Mouse (Mus musculus) embryonic stem cell, embryonic (primary cell): Measurements from ENCODE around the gene Dnah12.

Source experiments
- CTCF ChIA-PET, 4 experiments: fragments of 300-600 bp in 2 of 4; fragments of 350-600 bp in 2 of 4; sonication (Branson Sonifier 250); formaldehyde crosslinking; loops; one replicate each; lab custom pipeline; 2022; ENCODE audit warnings: inconsistent platforms in 2 of 4; lab: Charles Lee
- POLR2A ChIA-PET, 4 experiments: fragments of 300-600 bp in 2 of 4; fragments of 350-600 bp in 2 of 4; sonication (Branson Sonifier 250); formaldehyde crosslinking; loops; one replicate each; lab custom pipeline; 2022; ENCODE audit warnings: antibody characterized with exemption in 4 of 4, inconsistent platforms in 1 of 4; lab: Charles Lee

Gene Dnah12

GRCm38 (mm10) chr14:26813871-26814270 lies 120.8 kb downstream of the Dnah12 start:
- CTCF ChIA-PET: no interaction called here
- POLR2A ChIA-PET: interaction anchor here in 1 of 4 experiments (0.6 kb wide), 1 partner anchor 297 kb away, joined by 3 read pairs; no protein-coding TSS in a partner anchor

- ChIA-PET CTCF (no interaction called here), POLR2A (no interaction called here)
Measured at GRCm38 (mm10) chr14:26814908-26815307, 121.8 kb downstream of the Dnah12 start.

GRCm38 (mm10) chr14:26816785-26817184 lies 123.7 kb downstream of the Dnah12 start:
- POLR2A ChIA-PET: interaction anchor here in 1 of 4 experiments (0.5 kb wide), 1 partner anchor 40 kb away, joined by 4 read pairs; no protein-coding TSS in a partner anchor
- CTCF ChIA-PET: no interaction called here

- ChIA-PET POLR2A (no interaction called here), CTCF (interaction anchor here in 1 of 4 experiments (0.6 kb wide), 1 partner anchor 234 kb away, joined by 7 read pairs; no protein-coding TSS in a partner anchor)
Measured at GRCm38 (mm10) chr14:26826020-26826419, 132.9 kb downstream of the Dnah12 start.

- CTCF ChIA-PET: no interaction called here
- POLR2A ChIA-PET: no interaction called here
Measured at GRCm38 (mm10) chr14:26853053-26853452, 160.0 kb downstream of the Dnah12 start.

GRCm38 (mm10) chr14:26854066-26854465 lies 161.0 kb downstream of the Dnah12 start:
- ChIA-PET CTCF (no interaction called here), POLR2A (interaction anchor here in 1 of 4 experiments (0.7 to 1.0 kb wide), 2 partner anchors 19 to 321 kb away, joined by 3 read pairs; no protein-coding TSS in a partner anchor)

- ChIA-PET CTCF (interaction anchor here in 2 of 4 experiments (0.6 to 1.3 kb wide), 2 partner anchors 9 to 114 kb away, joined by 3 to 4 read pairs; no protein-coding TSS in a partner anchor), POLR2A (interaction anchor here in 2 of 4 experiments (1.9 to 2.0 kb wide), 2 partner anchors 9 kb away, joined by 8 read pairs; no protein-coding TSS in a partner anchor)
Measured at GRCm38 (mm10) chr14:26858364-26858763, 165.3 kb downstream of the Dnah12 start.

GRCm38 (mm10) chr14:26859024-26859423 lies 165.9 kb downstream of the Dnah12 start:
- CTCF ChIA-PET: interaction anchor here in 1 of 4 experiments (0.6 kb wide), 1 partner anchor 113 kb away, joined by 3 read pairs; no protein-coding TSS in a partner anchor
- POLR2A ChIA-PET: interaction anchor here in 2 of 4 experiments (1.9 to 2.0 kb wide), 2 partner anchors 8 kb away, joined by 8 read pairs; no protein-coding TSS in a partner anchor

GRCm38 (mm10) chr14:26867356-26867755 lies 174.3 kb downstream of the Dnah12 start:
- ChIA-PET CTCF (interaction anchor here (0.6 to 1.3 kb wide), 15 partner anchors 9 to 729 kb away, joined by 3 to 12 read pairs (median 4); no protein-coding TSS in a partner anchor), POLR2A (interaction anchor here (0.6 to 3.0 kb wide), 38 partner anchors 9 to 561 kb away, joined by 3 to 30 read pairs (median 3); partner anchors contain the start of genes Appl1 (in 2 of the 4), Fam208a (in 2 of the 4), Hesx1 (in 1 of the 4) and Il17rd (in 1 of the 4))

GRCm38 (mm10) chr14:26868299-26868698 lies 175.2 kb downstream of the Dnah12 start:
- POLR2A ChIA-PET: interaction anchor here (0.7 to 3.0 kb wide), 14 partner anchors 10 to 560 kb away, joined by 3 to 30 read pairs (median 6); partner anchors contain the start of genes Appl1 (in 2 of the 4) and Fam208a (in 1 of the 4)
- CTCF ChIA-PET: interaction anchor here in 1 of 4 experiments (1.0 kb wide), 1 partner anchor 728 kb away, joined by 12 read pairs; no protein-coding TSS in a partner anchor

GRCm38 (mm10) chr14:26878756-26879155 lies 185.7 kb downstream of the Dnah12 start:
- CTCF ChIA-PET: interaction anchor here in 1 of 4 experiments (1.0 kb wide), 1 partner anchor 11 kb away, joined by 4 read pairs; no protein-coding TSS in a partner anchor
- POLR2A ChIA-PET: interaction anchor here in 2 of 4 experiments (1.1 to 1.6 kb wide), 5 partner anchors 8 to 92 kb away, joined by 3 to 8 read pairs (median 6); partner anchors contain the start of gene Appl1 (in 1 of the 2)

GRCm38 (mm10) chr14:26879976-26880375 lies 186.9 kb downstream of the Dnah12 start:
- POLR2A ChIA-PET: interaction anchor here in 3 of 4 experiments (0.8 to 1.6 kb wide), 5 partner anchors 9 to 90 kb away, joined by 3 to 8 read pairs (median 6); partner anchors contain the start of gene Appl1 (in 1 of the 3)
- CTCF ChIA-PET: no interaction called here

GRCm38 (mm10) chr14:26881700-26882099 lies 188.6 kb downstream of the Dnah12 start:
- ChIA-PET POLR2A (interaction anchor here in 2 of 4 experiments (1.2 to 1.7 kb wide), 3 partner anchors 14 to 215 kb away, joined by 3 to 8 read pairs (median 4); no protein-coding TSS in a partner anchor), CTCF (interaction anchor here in 2 of 4 experiments (0.6 to 1.0 kb wide), 2 partner anchors 14 to 106 kb away, joined by 3 read pairs; no protein-coding TSS in a partner anchor)

GRCm38 (mm10) chr14:26887244-26887643 lies 194.2 kb downstream of the Dnah12 start:
- ChIA-PET CTCF (interaction anchor here in 1 of 4 experiments (0.6 kb wide), 1 partner anchor 236 kb away, joined by 3 read pairs; no protein-coding TSS in a partner anchor), POLR2A (interaction anchor here in 1 of 4 experiments (1.0 kb wide), 1 partner anchor 17 kb away, joined by 3 read pairs; no protein-coding TSS in a partner anchor)

GRCm38 (mm10) chr14:26890777-26891176 lies 197.7 kb downstream of the Dnah12 start:
- ChIA-PET CTCF (no interaction called here), POLR2A (interaction anchor here in 1 of 4 experiments (0.7 kb wide), 1 partner anchor 10 kb away, joined by 4 read pairs; no protein-coding TSS in a partner anchor)

GRCm38 (mm10) chr14:26894392-26894791 lies 201.3 kb downstream of the Dnah12 start, which contains the start of gene Asb14:
Asb14 (plus strand) TSS chr14:26894557.
- ChIA-PET CTCF (no interaction called here), POLR2A (interaction anchor here in 2 of 4 experiments (1.3 kb wide), 3 partner anchors 9 to 27 kb away, joined by 3 read pairs; no protein-coding TSS in a partner anchor)

GRCm38 (mm10) chr14:26899490-26899889 lies 206.4 kb downstream of the Dnah12 start:
- CTCF ChIA-PET: no interaction called here
- POLR2A ChIA-PET: interaction anchor here in 1 of 4 experiments (0.7 to 1.5 kb wide), 3 partner anchors 61 to 145 kb away, joined by 3 read pairs; no protein-coding TSS in a partner anchor

- ChIA-PET CTCF (no interaction called here), POLR2A (interaction anchor here in 1 of 4 experiments (0.7 to 1.4 kb wide), 6 partner anchors 10 to 105 kb away, joined by 3 to 4 read pairs (median 4); no protein-coding TSS in a partner anchor)
Measured at GRCm38 (mm10) chr14:26900893-26901292, 207.8 kb downstream of the Dnah12 start.

- CTCF ChIA-PET: interaction anchor here in 1 of 4 experiments (0.5 kb wide), 1 partner anchor 25 kb away, joined by 7 read pairs; no protein-coding TSS in a partner anchor
- POLR2A ChIA-PET: interaction anchor here in 1 of 4 experiments (1.6 kb wide), 1 partner anchor 134 kb away, joined by 3 read pairs; no protein-coding TSS in a partner anchor
Measured at GRCm38 (mm10) chr14:26907401-26907800, 214.3 kb downstream of the Dnah12 start.
